Mouse (Mus musculus): ENCODE data around the gene Gm11027. TPM values are rescaled to one million over a fixed set of nuclear protein-coding genes. Genes with fewer than 3 reads are reported as not detected.

Gm11027 gene
- polyA plus RNA-seq, 1 experiment from 2014 or later, result not detected

- H3K4me2 ChIP-seq, result no peak overlapping the region
- no peak overlapping the region for H3K9ac ChIP-seq
- no peak overlapping the region for H3K4me3 ChIP-seq
- ATAC-seq (ENCODE audit: insufficient number of reproducible peaks, low FRiP score, low TSS enrichment, low read depth), result no peak
- H3K4me1 ChIP-seq, result no peaks in the 10 kb centered on the region
- no peaks in the 10 kb centered on the region for H3K9me3 ChIP-seq
- 65% methylated on average over 2 of the region's 2 CpGs for WGBS
- no peaks in the 10 kb centered on the region for H3K27me3 ChIP-seq
- no peak overlapping the region for H3K27ac ChIP-seq
- peaks cover 4% of the 10 kb centered on the region; the same call in 1 of the 2 replicates for H3K36me3 ChIP-seq
Measured at GRCm38 (mm10) chr12:116258321-116258720, 16.9 kb upstream of the Gm11027 start.

- H3K9me3 ChIP-seq, result no peaks in the 10 kb centered on the region
- no peaks in the 10 kb centered on the region for H3K27me3 ChIP-seq
- no peaks in the 10 kb centered on the region for H3K4me1 ChIP-seq
- WGBS, result 3% methylated on average over 47 of the region's 47 CpGs
- H3K4me3 ChIP-seq, result peak within 1 kb of the TSS; percentile 80
- H3K9ac ChIP-seq, result peak within 1 kb of the TSS; percentile 68
- peak within 1 kb of the TSS; percentile 62 for H3K4me2 ChIP-seq
- ATAC-seq (ENCODE audit: insufficient number of reproducible peaks, low FRiP score, low TSS enrichment, low read depth), result peak; percentile 96
- no peaks in the 10 kb centered on the region for H3K36me3 ChIP-seq
- peak within 1 kb of the TSS; percentile 88 for H3K27ac ChIP-seq
Measured at GRCm38 (mm10) chr12:116262555-116263341, 12.4 kb upstream of the Gm11027 start, which contains the start of gene Wdr60. TSS of gene Wdr60 (minus strand) at chr12:116263022.

- H3K4me3 ChIP-seq, result no peak overlapping the region
- no peak overlapping the region for H3K9ac ChIP-seq
- H3K36me3 ChIP-seq, result no peaks in the 10 kb centered on the region
- 82% methylated on average over 2 of the region's 2 CpGs for WGBS
- H3K4me1 ChIP-seq, result no peaks in the 10 kb centered on the region
- no peak overlapping the region for H3K4me2 ChIP-seq
- H3K27me3 ChIP-seq, result no peaks in the 10 kb centered on the region
- no peak for ATAC-seq (ENCODE audit: insufficient number of reproducible peaks, low FRiP score, low TSS enrichment, low read depth)
- H3K9me3 ChIP-seq, result no peaks in the 10 kb centered on the region
- H3K27ac ChIP-seq, result no peak overlapping the region
Measured at GRCm38 (mm10) chr12:116264756-116265155, 10.4 kb upstream of the Gm11027 start.

- Histone ChIP-seq H3K4me3 (no peak overlapping the region), H3K27me3 (no peaks in the 10 kb centered on the region), H3K4me1 (no peaks in the 10 kb centered on the region), H3K27ac (no peak overlapping the region), H3K36me3 (no peaks in the 10 kb centered on the region), H3K4me2 (no peak overlapping the region), H3K9me3 (no peaks in the 10 kb centered on the region), H3K9ac (no peak overlapping the region)
- 79% methylated on average over 2 of the region's 2 CpGs for WGBS
- no peak for ATAC-seq (ENCODE audit: insufficient number of reproducible peaks, low FRiP score, low TSS enrichment, low read depth)
Measured at GRCm38 (mm10) chr12:116265275-116265674, 9.9 kb upstream of the Gm11027 start.

GRCm38 (mm10) chr12:116269450-116269849 is 5.7 kb upstream of the Gm11027 start:
- Histone ChIP-seq H3K9ac (no peak overlapping the region), H3K36me3 (no peaks in the 10 kb centered on the region), H3K27ac (no peak overlapping the region), H3K4me3 (no peak overlapping the region), H3K4me1 (no peaks in the 10 kb centered on the region), H3K27me3 (no peaks in the 10 kb centered on the region), H3K9me3 (no peaks in the 10 kb centered on the region), H3K4me2 (no peak overlapping the region)
- no peak for ATAC-seq (ENCODE audit: insufficient number of reproducible peaks, low FRiP score, low TSS enrichment, low read depth)
- WGBS, result 67% methylated on average over 5 of the region's 5 CpGs

GRCm38 (mm10) chr12:116270538-116270937 is 4.6 kb upstream of the Gm11027 start:
- WGBS, result 68% methylated on average over 1 of the region's 1 CpGs
- Histone ChIP-seq H3K4me1 (no peaks in the 10 kb centered on the region), H3K9me3 (no peaks in the 10 kb centered on the region), H3K4me3 (no peak overlapping the region), H3K36me3 (no peaks in the 10 kb centered on the region), H3K9ac (no peak overlapping the region), H3K4me2 (no peak overlapping the region), H3K27me3 (no peaks in the 10 kb centered on the region), H3K27ac (no peak overlapping the region)
- no peak for ATAC-seq (ENCODE audit: insufficient number of reproducible peaks, low FRiP score, low TSS enrichment, low read depth)

GRCm38 (mm10) chr12:116271071-116271470 is 4.1 kb upstream of the Gm11027 start:
- H3K27me3 ChIP-seq, result no peaks in the 10 kb centered on the region
- ATAC-seq (ENCODE audit: insufficient number of reproducible peaks, low FRiP score, low TSS enrichment, low read depth), result no peak
- no peaks in the 10 kb centered on the region for H3K9me3 ChIP-seq
- WGBS, result 82% methylated on average over 2 of the region's 2 CpGs
- H3K4me3 ChIP-seq, result no peak overlapping the region
- H3K36me3 ChIP-seq, result no peaks in the 10 kb centered on the region
- H3K4me1 ChIP-seq, result no peaks in the 10 kb centered on the region
- no peak overlapping the region for H3K27ac ChIP-seq
- no peak overlapping the region for H3K4me2 ChIP-seq
- H3K9ac ChIP-seq, result no peak overlapping the region

- no peaks in the 10 kb centered on the region for H3K36me3 ChIP-seq
- ATAC-seq (ENCODE audit: insufficient number of reproducible peaks, low FRiP score, low TSS enrichment, low read depth), result no peak
- WGBS, result 42% methylated on average over 1 of the region's 1 CpGs
- H3K4me1 ChIP-seq, result no peaks in the 10 kb centered on the region
- H3K9me3 ChIP-seq, result no peaks in the 10 kb centered on the region
- no peak overlapping the region for H3K27ac ChIP-seq
- H3K4me2 ChIP-seq, result no peak overlapping the region
- no peaks in the 10 kb centered on the region for H3K27me3 ChIP-seq
- H3K4me3 ChIP-seq, result no peak overlapping the region
- no peak overlapping the region for H3K9ac ChIP-seq
Measured at GRCm38 (mm10) chr12:116273733-116274132, 1.5 kb upstream of the Gm11027 start.

- no peaks in the 10 kb centered on the region for H3K9me3 ChIP-seq
- ATAC-seq (ENCODE audit: insufficient number of reproducible peaks, low FRiP score, low TSS enrichment, low read depth), result no peak
- 88% methylated on average over 4 of the region's 4 CpGs for WGBS
- H3K36me3 ChIP-seq, result no peaks in the 10 kb centered on the region
- no peak overlapping the region for H3K9ac ChIP-seq
- no peak overlapping the region for H3K4me3 ChIP-seq
- H3K27ac ChIP-seq, result no peak overlapping the region
- no peaks in the 10 kb centered on the region for H3K4me1 ChIP-seq
- no peaks in the 10 kb centered on the region for H3K27me3 ChIP-seq
- no peak overlapping the region for H3K4me2 ChIP-seq
Measured at GRCm38 (mm10) chr12:116275631-116276030, 445 bp downstream of the Gm11027 start.

- no peaks in the 10 kb centered on the region for H3K36me3 ChIP-seq
- ATAC-seq (ENCODE audit: insufficient number of reproducible peaks, low FRiP score, low TSS enrichment, low read depth), result no peak
- no peak overlapping the region for H3K9ac ChIP-seq
- no peak overlapping the region for H3K4me2 ChIP-seq
- no peaks in the 10 kb centered on the region for H3K9me3 ChIP-seq
- H3K27ac ChIP-seq, result no peak overlapping the region
- peaks cover 2% of the 10 kb centered on the region for H3K4me1 ChIP-seq
- H3K4me3 ChIP-seq, result no peak overlapping the region
- WGBS, result 67% methylated on average over 2 of the region's 2 CpGs
- no peaks in the 10 kb centered on the region for H3K27me3 ChIP-seq
Measured at GRCm38 (mm10) chr12:116276961-116277360, 1.8 kb downstream of the Gm11027 start.

- H3K27me3 ChIP-seq, result no peaks in the 10 kb centered on the region
- no peak overlapping the region for H3K4me2 ChIP-seq
- H3K4me1 ChIP-seq, result peaks cover 4% of the 10 kb centered on the region
- H3K9ac ChIP-seq, result no peak overlapping the region
- no peak overlapping the region for H3K4me3 ChIP-seq
- no peaks in the 10 kb centered on the region for H3K9me3 ChIP-seq
- 79% methylated on average over 1 of the region's 1 CpGs for WGBS
- H3K27ac ChIP-seq, result no peak overlapping the region
- no peak for ATAC-seq (ENCODE audit: insufficient number of reproducible peaks, low FRiP score, low TSS enrichment, low read depth)
- no peaks in the 10 kb centered on the region for H3K36me3 ChIP-seq
Measured at GRCm38 (mm10) chr12:116278541-116278940, 3.4 kb downstream of the Gm11027 start.

GRCm38 (mm10) chr12:116279181-116279580 is 4.0 kb downstream of the Gm11027 start:
- no peak overlapping the region for H3K4me3 ChIP-seq
- ATAC-seq (ENCODE audit: insufficient number of reproducible peaks, low FRiP score, low TSS enrichment, low read depth), result no peak
- WGBS, result 89% methylated on average over 2 of the region's 2 CpGs
- no peak overlapping the region for H3K9ac ChIP-seq
- H3K27ac ChIP-seq, result no peak overlapping the region
- H3K9me3 ChIP-seq, result no peaks in the 10 kb centered on the region
- H3K36me3 ChIP-seq, result no peaks in the 10 kb centered on the region
- no peak overlapping the region for H3K4me2 ChIP-seq
- H3K4me1 ChIP-seq, result peaks cover 4% of the 10 kb centered on the region
- no peaks in the 10 kb centered on the region for H3K27me3 ChIP-seq

All from limb, embryonic 15.5 days (tissue).